Mouse (Mus musculus) kidney, adult 2 months (tissue): ENCODE results near the gene Tcf7.

Experiments used
- CTCF ChIP-seq: fragments of 200-500 bp; conservative IDR thresholded peaks from 2 replicates; pipeline ENCODE4 v1.5.1; 2011; ENCODE audit warnings: low read depth, mild to moderate bottlenecking, control low read depth, low read length, moderate library complexity, mixed read lengths; ENCODE audit not compliant: insufficient read depth, insufficient read length
- POLR2A ChIP-seq: fragments of 200-500 bp; IDR thresholded peaks from one replicate; pipeline ENCODE4 v1.6.1; 2011; ENCODE audit warnings: low read depth, low read length, control low read depth

- no peak for TF ChIP-seq CTCF
- no peak for TF ChIP-seq POLR2A
Observed at GRCm38 (mm10) chr11:52278991-52279390, 3.8 kb downstream of the Tcf7 start.
